In the genomic region with DNA sequence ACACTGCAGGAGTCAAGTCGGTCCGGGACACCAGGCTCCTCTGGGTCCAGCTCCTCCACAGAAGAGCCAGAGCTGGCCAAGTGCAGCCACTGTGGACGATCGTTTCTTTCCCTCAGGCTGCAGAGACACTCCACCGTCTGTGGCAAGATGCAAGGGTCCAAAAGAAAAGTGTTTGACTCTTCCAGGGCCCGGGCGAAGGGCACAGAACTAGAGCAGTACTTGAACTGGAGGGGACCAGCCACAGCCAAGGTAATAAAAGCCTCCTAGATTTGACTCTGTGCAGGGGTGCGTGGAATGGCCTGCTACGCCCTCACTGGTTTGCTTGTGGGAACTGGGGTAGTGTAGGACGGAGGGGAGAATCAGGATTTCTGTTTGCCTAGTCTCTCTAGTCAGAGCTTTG, we compare ENCODE assay signal across 17 mouse cellular contexts. TPM values are rescaled to one million over a fixed set of nuclear protein-coding genes. Genes with fewer than 3 reads are reported as not detected.
DNase-seq lines count a peak whose midpoint lies in the region; ATAC-seq lines count a peak whose summit lies in the region.
"Had no signal": no experiment of that assay in that cellular context is flagged by ENCODE, and none has a peak within 500 bp of the region (broad histone marks: within the 10 kb centered on the region; RNA-seq: fewer than 3 reads in every experiment).

No protein-coding gene starts in this region.

- no peak overlapping the region for H3K4me3 ChIP-seq in hindbrain, embryonic 14.5 days (replicated peaks; ENCODE audit: low read length)
- H3K4me3 ChIP-seq in hindbrain, embryonic 13.5 days: no peak overlapping the region
- H3K4me3 ChIP-seq in intestine, embryonic 16.5 days (ENCODE audit: low read length): no peak overlapping the region; the same call in 1 of the 2 replicates
- no peak overlapping the region for H3K4me3 ChIP-seq in kidney, embryonic 14.5 days (ENCODE audit: low read length)
- H3K4me3 ChIP-seq in forebrain, embryonic 14.5 days (ENCODE audit: low read depth, low read length): no peak overlapping the region
- H3K4me3 ChIP-seq: forebrain, embryonic 13.5 days; midbrain, embryonic 12.5 days had no signal

- DNase-seq in hindbrain, embryonic 14.5 days (ENCODE audit: low spot score): no peak
- DNase-seq in kidney, postnatal 4 days: peak; percentile 27 to 54
- DNase-seq in cerebellum, adult 9-11 months: no peak
- DNase-seq in thymus, postnatal 4 days: no peak
- DNase-seq in forebrain, embryonic 14.5 days (ENCODE audit: low spot score): no peak
- DNase-seq: B cell, adult 2 months; cerebellum, postnatal 36 days; lung, adult 2 months; lung, postnatal 4 days; retina, postnatal 1 day; right cerebral cortex, postnatal 4 days; thymus, adult 2 months had no signal

- peaks cover 5% of the 10 kb centered on the region for H3K4me1 ChIP-seq in hindbrain, embryonic 14.5 days (replicated peaks; ENCODE audit: control insufficient read depth, insufficient read depth, low read length)
- peaks cover 12% of the 10 kb centered on the region for H3K4me1 ChIP-seq in hindbrain, embryonic 13.5 days (replicated peaks)
- H3K4me1 ChIP-seq in intestine, embryonic 16.5 days (ENCODE audit: control insufficient read depth, insufficient read depth, low read length): peaks cover 12% of the 10 kb centered on the region
- peaks cover 8% of the 10 kb centered on the region; the same call in 1 of the 2 replicates for H3K4me1 ChIP-seq in kidney, embryonic 14.5 days (ENCODE audit: control insufficient read depth, insufficient read depth, low read length)
- peaks cover 3% of the 10 kb centered on the region; the same call in 1 of the 2 replicates for H3K4me1 ChIP-seq in forebrain, embryonic 14.5 days (ENCODE audit: control insufficient read depth, insufficient read depth, low read length)

- H3K36me3 ChIP-seq in hindbrain, embryonic 14.5 days (replicated peaks; ENCODE audit: control insufficient read depth, insufficient read depth): no peaks in the 10 kb centered on the region
- H3K36me3 ChIP-seq in hindbrain, embryonic 13.5 days: no peaks in the 10 kb centered on the region
- H3K36me3 ChIP-seq in intestine, embryonic 16.5 days (ENCODE audit: control insufficient read depth, insufficient read depth, low read length): no peaks in the 10 kb centered on the region; the same call in 1 of the 2 replicates
- H3K36me3 ChIP-seq in kidney, embryonic 14.5 days (ENCODE audit: control insufficient read depth, insufficient read depth, low read length): no peaks in the 10 kb centered on the region
- no peaks in the 10 kb centered on the region for H3K36me3 ChIP-seq in forebrain, embryonic 14.5 days (ENCODE audit: control insufficient read depth, insufficient read depth, low read length)
- H3K36me3 ChIP-seq: midbrain, embryonic 12.5 days had no signal

- no peak for ATAC-seq in hindbrain, embryonic 14.5 days (ENCODE audit: low FRiP score)
- ATAC-seq in hindbrain, embryonic 13.5 days (ENCODE audit: low FRiP score): no peak
- ATAC-seq in intestine, embryonic 16.5 days: no peak
- ATAC-seq in kidney, embryonic 14.5 days (ENCODE audit: low FRiP score, low TSS enrichment): no peak
- ATAC-seq in forebrain, embryonic 14.5 days: no peak
- ATAC-seq: forebrain, embryonic 13.5 days had no signal

- WGBS in hindbrain, embryonic 14.5 days: 85% methylated on average over 10 of the region's 10 CpGs
- WGBS in hindbrain, embryonic 13.5 days: 83% methylated on average over 10 of the region's 10 CpGs
- 73% methylated on average over 10 of the region's 10 CpGs for WGBS in intestine, embryonic 16.5 days
- WGBS in kidney, embryonic 14.5 days: 63% methylated on average over 10 of the region's 10 CpGs
- 81% methylated on average over 10 of the region's 10 CpGs for WGBS in forebrain, embryonic 14.5 days

- peaks cover 15% of the 10 kb centered on the region; the same call in 1 of the 2 replicates for H3K9me3 ChIP-seq in hindbrain, embryonic 14.5 days (ENCODE audit: control insufficient read depth, low read length)
- peaks cover 16% of the 10 kb centered on the region for H3K9me3 ChIP-seq in hindbrain, embryonic 13.5 days
- no peaks in the 10 kb centered on the region for H3K9me3 ChIP-seq in intestine, embryonic 16.5 days (ENCODE audit: control insufficient read depth, low read length)
- peaks cover 18% of the 10 kb centered on the region for H3K9me3 ChIP-seq in kidney, embryonic 14.5 days (ENCODE audit: control insufficient read depth, low read length)
- H3K9me3 ChIP-seq in forebrain, embryonic 14.5 days (replicated peaks; ENCODE audit: control insufficient read depth, low read length): peaks cover 5% of the 10 kb centered on the region; the same call in 1 of the 2 replicates

- no peak overlapping the region for H3K27ac ChIP-seq in hindbrain, embryonic 14.5 days
- H3K27ac ChIP-seq in hindbrain, embryonic 13.5 days: no peak overlapping the region
- no peak overlapping the region for H3K27ac ChIP-seq in intestine, embryonic 16.5 days (ENCODE audit: low read length)
- no peak overlapping the region for H3K27ac ChIP-seq in kidney, embryonic 14.5 days (ENCODE audit: low read depth, low read length)
- H3K27ac ChIP-seq in forebrain, embryonic 14.5 days (ENCODE audit: low read depth, low read length): no peak overlapping the region
- H3K27ac ChIP-seq: forebrain, embryonic 13.5 days; midbrain, embryonic 12.5 days had no signal

- H3K27me3 ChIP-seq in hindbrain, embryonic 14.5 days (ENCODE audit: control insufficient read depth, insufficient read depth, low read length): no peaks in the 10 kb centered on the region
- peaks cover 14% of the 10 kb centered on the region for H3K27me3 ChIP-seq in hindbrain, embryonic 13.5 days
- no peaks in the 10 kb centered on the region for H3K27me3 ChIP-seq in intestine, embryonic 16.5 days (replicated peaks; ENCODE audit: control insufficient read depth, insufficient read depth, low read length)
- H3K27me3 ChIP-seq in kidney, embryonic 14.5 days (ENCODE audit: control insufficient read depth, insufficient read depth, low read length): no peaks in the 10 kb centered on the region
- no peaks in the 10 kb centered on the region for H3K27me3 ChIP-seq in forebrain, embryonic 14.5 days (replicated peaks; ENCODE audit: control insufficient read depth, insufficient read depth, low read length)
- H3K27me3 ChIP-seq: forebrain, embryonic 13.5 days had no signal

- peak overlapping the region; percentile 15; the same call in 1 of the 2 replicates for H3K4me2 ChIP-seq in hindbrain, embryonic 14.5 days (replicated peaks)
- H3K4me2 ChIP-seq in hindbrain, embryonic 13.5 days: no peak overlapping the region
- H3K4me2 ChIP-seq in intestine, embryonic 16.5 days (ENCODE audit: low read depth, low read length): no peak overlapping the region
- 0 out of 2 replicates have a peak overlapping the region, but pooled peaks have one; percentile 8 for H3K4me2 ChIP-seq in kidney, embryonic 14.5 days (replicated peaks; ENCODE audit: low read depth, low read length)
- no peak overlapping the region for H3K4me2 ChIP-seq in forebrain, embryonic 14.5 days (ENCODE audit: low read length)
- H3K4me2 ChIP-seq: forebrain, embryonic 13.5 days; midbrain, embryonic 12.5 days had no signal

- no peak overlapping the region for H3K9ac ChIP-seq in hindbrain, embryonic 14.5 days
- no peak overlapping the region for H3K9ac ChIP-seq in hindbrain, embryonic 13.5 days
- 0 out of 2 replicates have a peak overlapping the region, but pooled peaks have one; percentile 7 for H3K9ac ChIP-seq in intestine, embryonic 16.5 days (ENCODE audit: low read depth, low read length)
- no peak overlapping the region for H3K9ac ChIP-seq in kidney, embryonic 14.5 days (ENCODE audit: low read depth, low read length)
- H3K9ac ChIP-seq in forebrain, embryonic 14.5 days (ENCODE audit: low read length): no peak overlapping the region
- H3K9ac ChIP-seq: forebrain, embryonic 13.5 days; midbrain, embryonic 12.5 days had no signal

RNA-seq across cellular contexts. Expression of gene Zc2hc1c, which starts 2.2 kb away (rescaled TPM):
- 1.9 and 2.0 TPM in 2 replicates for polyA plus RNA-seq in hindbrain, embryonic 14.5 days (2014; fragmentation: Nextera tagmentation; extraction: Ambion mirVana)
- polyA plus RNA-seq in hindbrain, embryonic 13.5 days (2015; fragmentation: Nextera tagmentation; extraction: Ambion mirVana): 1.2 and 1.5 TPM in 2 replicates
- 1.5 TPM in 2 replicates for polyA plus RNA-seq in intestine, embryonic 16.5 days (2015; fragmentation: Nextera tagmentation; extraction: Ambion mirVana)
- 2.0 and 3.2 TPM in 2 replicates for polyA plus RNA-seq in kidney, embryonic 14.5 days (2014; fragmentation: Nextera tagmentation; extraction: Ambion mirVana)
- polyA plus RNA-seq in forebrain, embryonic 14.5 days (2014; fragmentation: Nextera tagmentation; extraction: Ambion mirVana): 0.95 and 1.4 TPM in 2 replicates

RNA-seq across cellular contexts. Expression of gene Acyp1, which starts 2.4 kb away (rescaled TPM):
- 46.8 and 59.1 TPM in 2 replicates for polyA plus RNA-seq in hindbrain, embryonic 14.5 days (2014; fragmentation: Nextera tagmentation; extraction: Ambion mirVana)
- 65.8 and 72.4 TPM in 2 replicates for polyA plus RNA-seq in hindbrain, embryonic 13.5 days (2015; fragmentation: Nextera tagmentation; extraction: Ambion mirVana)
- polyA plus RNA-seq in intestine, embryonic 16.5 days (2015; fragmentation: Nextera tagmentation; extraction: Ambion mirVana): 50.2 and 52.3 TPM in 2 replicates
- polyA plus RNA-seq in kidney, embryonic 14.5 days (2014; fragmentation: Nextera tagmentation; extraction: Ambion mirVana): 57.7 and 89.4 TPM in 2 replicates
- polyA plus RNA-seq in forebrain, embryonic 14.5 days (2014; fragmentation: Nextera tagmentation; extraction: Ambion mirVana): 60.3 and 65.9 TPM in 2 replicates

RNA-seq across cellular contexts. Expression of gene Mlh3, which starts 20.2 kb away (rescaled TPM):
- 9.4 and 9.5 TPM in 2 replicates for polyA plus RNA-seq in hindbrain, embryonic 14.5 days (2014; fragmentation: Nextera tagmentation; extraction: Ambion mirVana)
- 9.2 and 9.8 TPM in 2 replicates for polyA plus RNA-seq in hindbrain, embryonic 13.5 days (2015; fragmentation: Nextera tagmentation; extraction: Ambion mirVana)
- polyA plus RNA-seq in intestine, embryonic 16.5 days (2015; fragmentation: Nextera tagmentation; extraction: Ambion mirVana): 5.5 and 5.7 TPM in 2 replicates
- polyA plus RNA-seq in kidney, embryonic 14.5 days (2014; fragmentation: Nextera tagmentation; extraction: Ambion mirVana): 6.2 and 10.8 TPM in 2 replicates
- 9.0 and 11.1 TPM in 2 replicates for polyA plus RNA-seq in forebrain, embryonic 14.5 days (2014; fragmentation: Nextera tagmentation; extraction: Ambion mirVana)

RNA-seq across cellular contexts. Expression of gene Nek9, which starts 48.5 kb away (rescaled TPM):
- polyA plus RNA-seq in hindbrain, embryonic 14.5 days (2014; fragmentation: Nextera tagmentation; extraction: Ambion mirVana): 9.5 and 10.0 TPM in 2 replicates
- polyA plus RNA-seq in hindbrain, embryonic 13.5 days (2015; fragmentation: Nextera tagmentation; extraction: Ambion mirVana): 12.8 and 13.7 TPM in 2 replicates
- 13.2 and 15.9 TPM in 2 replicates for polyA plus RNA-seq in intestine, embryonic 16.5 days (2015; fragmentation: Nextera tagmentation; extraction: Ambion mirVana)
- polyA plus RNA-seq in kidney, embryonic 14.5 days (2014; fragmentation: Nextera tagmentation; extraction: Ambion mirVana): 13.1 and 19.1 TPM in 2 replicates
- polyA plus RNA-seq in forebrain, embryonic 14.5 days (2014; fragmentation: Nextera tagmentation; extraction: Ambion mirVana): 9.5 and 10.4 TPM in 2 replicates

Comparison
In these comparisons a context has a peak if more than half of its experiments do, and no peak if none do; other contexts are left out.
1. H3K4me2 ChIP-seq: peak in hindbrain, embryonic 14.5 days (single experiment) and kidney, embryonic 14.5 days (single experiment); none in hindbrain, embryonic 13.5 days (single experiment), intestine, embryonic 16.5 days (single experiment) and forebrain, embryonic 14.5 days (single experiment).
2. DNase-seq: peak in kidney, postnatal 4 days (2 of 2); none in hindbrain, embryonic 14.5 days (single experiment), cerebellum, adult 9-11 months (single experiment), thymus, postnatal 4 days (single experiment) and forebrain, embryonic 14.5 days (single experiment).